Mouse (Mus musculus): ENCODE measurements around the gene Crmp1. TPM values are rescaled to one million over a fixed set of nuclear protein-coding genes. Genes with fewer than 3 reads are reported as not detected.
A peak's percentile ranks its signal among the peaks of the same experiment; 100 is the strongest.

Gene Crmp1
- polyA plus RNA-seq, 1 experiment from 2014 or later: 807 TPM

- H3K36me3 ChIP-seq: no peaks in the 10 kb centered on the region
- no peak overlapping the region for H3K4me2 ChIP-seq
- H3K9ac ChIP-seq (replicated peaks): no peak overlapping the region
- peaks cover 39% of the 10 kb centered on the region for H3K4me1 ChIP-seq
- no peaks in the 10 kb centered on the region for H3K9me3 ChIP-seq (replicated peaks)
- 0 out of 2 replicates have a peak, but pooled peaks cover 3% of the 10 kb centered on the region for H3K27me3 ChIP-seq (replicated peaks)
- no peak overlapping the region for H3K4me3 ChIP-seq (replicated peaks)
- peak overlapping the region; percentile 24; the same call in 1 of the 2 replicates for H3K27ac ChIP-seq (replicated peaks)
- ATAC-seq (ENCODE audit: low FRiP score): peak; percentile 66; the same call in 1 of the 2 replicates
- 30% methylated on average over 6 of the region's 6 CpGs for WGBS
Observed at GRCm38 (mm10) chr5:37214614-37215013, 27.1 kb upstream of the Crmp1 start.

- Histone ChIP-seq H3K4me3 (replicated peaks) (no peak overlapping the region), H3K27me3 (replicated peaks) (0 out of 2 replicates have a peak, but pooled peaks cover 3% of the 10 kb centered on the region), H3K27ac (replicated peaks) (no peak overlapping the region; the same call in 1 of the 2 replicates), H3K9me3 (replicated peaks) (no peaks in the 10 kb centered on the region), H3K36me3 (no peaks in the 10 kb centered on the region), H3K4me1 (peaks cover 33% of the 10 kb centered on the region), H3K4me2 (no peak overlapping the region), H3K9ac (replicated peaks) (no peak overlapping the region)
- WGBS: 56% methylated on average over 7 of the region's 7 CpGs
- ATAC-seq (ENCODE audit: low FRiP score): no peak
Observed at GRCm38 (mm10) chr5:37215276-37215675, 26.5 kb upstream of the Crmp1 start.

- no peak for ATAC-seq (ENCODE audit: low FRiP score)
Observed at GRCm38 (mm10) chr5:37219615-37220014, 22.1 kb upstream of the Crmp1 start.

GRCm38 (mm10) chr5:37220575-37220974 lies 21.2 kb upstream of the Crmp1 start:
- Histone ChIP-seq H3K36me3 (no peaks in the 10 kb centered on the region), H3K27ac (replicated peaks) (no peak overlapping the region), H3K4me2 (no peak overlapping the region), H3K9ac (replicated peaks) (no peak overlapping the region), H3K9me3 (replicated peaks) (no peaks in the 10 kb centered on the region), H3K27me3 (replicated peaks) (no peaks in the 10 kb centered on the region), H3K4me1 (peaks cover 26% of the 10 kb centered on the region), H3K4me3 (replicated peaks) (no peak overlapping the region)
- 84% methylated on average over 5 of the region's 5 CpGs for WGBS
- no peak for ATAC-seq (ENCODE audit: low FRiP score)

More at GRCm38 (mm10) chr5:37219615-37220014, 22.1 kb upstream of the Crmp1 start:
- Histone ChIP-seq H3K27ac (replicated peaks) (no peak overlapping the region), H3K9ac (replicated peaks) (no peak overlapping the region), H3K27me3 (replicated peaks) (no peaks in the 10 kb centered on the region), H3K36me3 (no peaks in the 10 kb centered on the region), H3K4me2 (no peak overlapping the region), H3K4me1 (peaks cover 32% of the 10 kb centered on the region), H3K4me3 (replicated peaks) (no peak overlapping the region), H3K9me3 (replicated peaks) (no peaks in the 10 kb centered on the region)
- WGBS: 41% methylated on average over 5 of the region's 5 CpGs

- no peak overlapping the region for H3K4me2 ChIP-seq
- H3K36me3 ChIP-seq: no peaks in the 10 kb centered on the region
- peak; percentile 45; the same call in 1 of the 2 replicates for ATAC-seq (ENCODE audit: low FRiP score)
- peaks cover 26% of the 10 kb centered on the region for H3K4me1 ChIP-seq
- no peak overlapping the region for H3K4me3 ChIP-seq (replicated peaks)
- no peaks in the 10 kb centered on the region for H3K27me3 ChIP-seq (replicated peaks)
- 18% methylated on average over 6 of the region's 6 CpGs for WGBS
- H3K27ac ChIP-seq (replicated peaks): peak overlapping the region; percentile 48; the same call in 1 of the 2 replicates
- no peak overlapping the region for H3K9ac ChIP-seq (replicated peaks)
- no peaks in the 10 kb centered on the region for H3K9me3 ChIP-seq (replicated peaks)
Observed at GRCm38 (mm10) chr5:37221563-37221962, 20.2 kb upstream of the Crmp1 start.

GRCm38 (mm10) chr5:37222316-37222715 lies 19.4 kb upstream of the Crmp1 start:
- H3K27ac ChIP-seq (replicated peaks): peak overlapping the region; percentile 48; the same call in 1 of the 2 replicates
- H3K4me3 ChIP-seq (replicated peaks): no peak overlapping the region
- no peaks in the 10 kb centered on the region for H3K27me3 ChIP-seq (replicated peaks)
- ATAC-seq (ENCODE audit: low FRiP score): no peak
- 28% methylated on average over 8 of the region's 8 CpGs for WGBS
- H3K9ac ChIP-seq (replicated peaks): no peak overlapping the region
- peaks cover 26% of the 10 kb centered on the region for H3K4me1 ChIP-seq
- H3K4me2 ChIP-seq: no peak overlapping the region
- no peaks in the 10 kb centered on the region for H3K36me3 ChIP-seq
- H3K9me3 ChIP-seq (replicated peaks): no peaks in the 10 kb centered on the region

- H3K36me3 ChIP-seq: no peaks in the 10 kb centered on the region
- ATAC-seq (ENCODE audit: low FRiP score): no peak
- 93% methylated on average over 1 of the region's 1 CpGs for WGBS
- H3K9ac ChIP-seq (replicated peaks): no peak overlapping the region
- H3K27me3 ChIP-seq (replicated peaks): no peaks in the 10 kb centered on the region
- H3K9me3 ChIP-seq (replicated peaks): no peaks in the 10 kb centered on the region
- H3K27ac ChIP-seq (replicated peaks): no peak overlapping the region
- peaks cover 20% of the 10 kb centered on the region for H3K4me1 ChIP-seq
- no peak overlapping the region for H3K4me2 ChIP-seq
- H3K4me3 ChIP-seq (replicated peaks): no peak overlapping the region
Observed at GRCm38 (mm10) chr5:37225708-37226107, 16.0 kb upstream of the Crmp1 start.

- no peak for ATAC-seq (ENCODE audit: low FRiP score)
- Histone ChIP-seq H3K4me2 (no peak overlapping the region), H3K27me3 (replicated peaks) (peaks cover 7% of the 10 kb centered on the region; the same call in 1 of the 2 replicates), H3K9ac (replicated peaks) (no peak overlapping the region), H3K9me3 (replicated peaks) (no peaks in the 10 kb centered on the region), H3K36me3 (no peaks in the 10 kb centered on the region), H3K27ac (replicated peaks) (no peak overlapping the region), H3K4me1 (no peaks in the 10 kb centered on the region), H3K4me3 (replicated peaks) (no peak overlapping the region)
- 59% methylated on average over 6 of the region's 6 CpGs for WGBS
Observed at GRCm38 (mm10) chr5:37227956-37228680, 13.6 kb upstream of the Crmp1 start.

GRCm38 (mm10) chr5:37228894-37229293 lies 12.8 kb upstream of the Crmp1 start:
- no peak for ATAC-seq (ENCODE audit: low FRiP score)
- Histone ChIP-seq H3K4me1 (no peaks in the 10 kb centered on the region), H3K9me3 (replicated peaks) (no peaks in the 10 kb centered on the region), H3K4me2 (no peak overlapping the region), H3K27ac (replicated peaks) (no peak overlapping the region), H3K4me3 (replicated peaks) (no peak overlapping the region), H3K9ac (replicated peaks) (no peak overlapping the region), H3K36me3 (no peaks in the 10 kb centered on the region), H3K27me3 (replicated peaks) (peaks cover 7% of the 10 kb centered on the region; the same call in 1 of the 2 replicates)
- 34% methylated on average over 7 of the region's 7 CpGs for WGBS

GRCm38 (mm10) chr5:37233010-37233557 lies 8.7 kb upstream of the Crmp1 start:
- Histone ChIP-seq H3K9me3 (replicated peaks) (no peaks in the 10 kb centered on the region), H3K4me3 (replicated peaks) (no peak overlapping the region), H3K36me3 (no peaks in the 10 kb centered on the region), H3K27me3 (replicated peaks) (peaks cover 7% of the 10 kb centered on the region; the same call in 1 of the 2 replicates), H3K27ac (replicated peaks) (no peak overlapping the region), H3K4me1 (no peaks in the 10 kb centered on the region), H3K9ac (replicated peaks) (no peak overlapping the region), H3K4me2 (no peak overlapping the region)
- 45% methylated on average over 9 of the region's 9 CpGs for WGBS
- ATAC-seq (ENCODE audit: low FRiP score): no peak

- H3K36me3 ChIP-seq: no peaks in the 10 kb centered on the region
- peaks cover 5% of the 10 kb centered on the region; the same call in 1 of the 2 replicates for H3K27me3 ChIP-seq (replicated peaks)
Observed at GRCm38 (mm10) chr5:37238654-37239053, 3.1 kb upstream of the Crmp1 start.

GRCm38 (mm10) chr5:37240550-37240949 lies 1.2 kb upstream of the Crmp1 start:
- Histone ChIP-seq H3K27me3 (replicated peaks) (0 out of 2 replicates have a peak, but pooled peaks cover 5% of the 10 kb centered on the region), H3K9ac (replicated peaks) (no peak overlapping the region), H3K4me3 (replicated peaks) (no peak overlapping the region), H3K36me3 (no peaks in the 10 kb centered on the region), H3K9me3 (replicated peaks) (no peaks in the 10 kb centered on the region), H3K4me1 (peaks cover 50% of the 10 kb centered on the region), H3K4me2 (no peak overlapping the region), H3K27ac (replicated peaks) (no peak overlapping the region)
- ATAC-seq (ENCODE audit: low FRiP score): no peak
- WGBS: 3% methylated on average over 5 of the region's 5 CpGs

More at GRCm38 (mm10) chr5:37238654-37239053, 3.1 kb upstream of the Crmp1 start:
- no peak overlapping the region for H3K27ac ChIP-seq (replicated peaks)
- WGBS: 48% methylated on average over 2 of the region's 2 CpGs
- no peak overlapping the region for H3K4me3 ChIP-seq (replicated peaks)
- no peak overlapping the region for H3K9ac ChIP-seq (replicated peaks)
- peaks cover 32% of the 10 kb centered on the region for H3K4me1 ChIP-seq
- no peak for ATAC-seq (ENCODE audit: low FRiP score)
- no peaks in the 10 kb centered on the region for H3K9me3 ChIP-seq (replicated peaks)
- no peak overlapping the region for H3K4me2 ChIP-seq

Data from neural tube, embryonic 15.5 days (tissue).